Mouse (Mus musculus) brown adipose tissue, adult 24 weeks (tissue): Measurements from ENCODE around the gene Wfdc2. TPM values are rescaled to one million over a fixed set of nuclear protein-coding genes. Genes with fewer than 3 reads are reported as not detected.

Experiments used
- H3K27ac ChIP-seq: fragments of 200-500 bp; replicated peaks from 2 replicates; pipeline ENCODE4 v1.5.1; 2012; ENCODE audit warnings: low read depth, mild to moderate bottlenecking, low read length
- H3K4me1 ChIP-seq: fragments of 200-500 bp; 2 replicates; pipeline ENCODE4 v1.6.1; 2012; ENCODE audit warnings: low read length, mixed read lengths; ENCODE audit not compliant: control insufficient read depth, insufficient read depth, insufficient read length
- H3K4me3 ChIP-seq: fragments of 200-500 bp; 2 replicates; pipeline ENCODE4 v1.5.1; 2012; ENCODE audit warnings: low read depth, mild to moderate bottlenecking, low read length, moderate library complexity; ENCODE audit not compliant: insufficient read depth
- polyA plus RNA-seq: library from polyadenylated mRNA; stranded (reverse); fragments of >200 nt; gene quantifications from 2 replicates; pipeline ENCODE4 v1.2.4, GENCODE M21; 2012; ENCODE audit not compliant: missing spikeins, insufficient read depth, insufficient read length

Wfdc2 gene
- polyA plus RNA-seq, 1 experiment = not detected

GRCm38 (mm10) chr2:164534315-164534714, 27.9 kb upstream of the Wfdc2 start:
- no peak overlapping the region for H3K27ac ChIP-seq
- no peak overlapping the region for H3K4me3 ChIP-seq
- H3K4me1 ChIP-seq = no peaks in the 10 kb centered on the region

- no peak overlapping the region for H3K4me3 ChIP-seq
- no peak overlapping the region for H3K27ac ChIP-seq
- H3K4me1 ChIP-seq = no peaks in the 10 kb centered on the region
Measured at GRCm38 (mm10) chr2:164537003-164537402, 25.2 kb upstream of the Wfdc2 start.

GRCm38 (mm10) chr2:164540652-164541427, 21.4 kb upstream of the Wfdc2 start:
- no peak overlapping the region for H3K27ac ChIP-seq
- no peaks in the 10 kb centered on the region for H3K4me1 ChIP-seq
- no peak overlapping the region for H3K4me3 ChIP-seq

- H3K27ac ChIP-seq = no peak overlapping the region
- H3K4me3 ChIP-seq = no peak overlapping the region
- H3K4me1 ChIP-seq = no peaks in the 10 kb centered on the region
Measured at GRCm38 (mm10) chr2:164542132-164542531, 20.1 kb upstream of the Wfdc2 start.

GRCm38 (mm10) chr2:164542598-164542997, 19.6 kb upstream of the Wfdc2 start:
- H3K27ac ChIP-seq = no peak overlapping the region
- H3K4me1 ChIP-seq = no peaks in the 10 kb centered on the region
- no peak overlapping the region for H3K4me3 ChIP-seq

- Histone ChIP-seq H3K27ac (no peak overlapping the region), H3K4me1 (no peaks in the 10 kb centered on the region), H3K4me3 (no peak overlapping the region)
Measured at GRCm38 (mm10) chr2:164543745-164544144, 18.5 kb upstream of the Wfdc2 start.

GRCm38 (mm10) chr2:164544454-164545097, 17.6 kb upstream of the Wfdc2 start:
- H3K4me3 ChIP-seq = no peak overlapping the region
- no peak overlapping the region for H3K27ac ChIP-seq
- no peaks in the 10 kb centered on the region for H3K4me1 ChIP-seq

GRCm38 (mm10) chr2:164549338-164549737, 12.9 kb upstream of the Wfdc2 start:
- no peak overlapping the region for H3K27ac ChIP-seq
- H3K4me1 ChIP-seq = no peaks in the 10 kb centered on the region
- H3K4me3 ChIP-seq = no peak overlapping the region

GRCm38 (mm10) chr2:164549963-164550894, 12.0 kb upstream of the Wfdc2 start:
- H3K4me3 ChIP-seq = no peak overlapping the region
- H3K4me1 ChIP-seq = no peaks in the 10 kb centered on the region
- no peak overlapping the region for H3K27ac ChIP-seq

GRCm38 (mm10) chr2:164550895-164551269, 11.3 kb upstream of the Wfdc2 start:
- Histone ChIP-seq H3K4me1 (no peaks in the 10 kb centered on the region), H3K27ac (no peak overlapping the region), H3K4me3 (no peak overlapping the region)

- H3K4me1 ChIP-seq = no peaks in the 10 kb centered on the region
- H3K27ac ChIP-seq = no peak overlapping the region
- no peak overlapping the region for H3K4me3 ChIP-seq
Measured at GRCm38 (mm10) chr2:164551502-164551901, 10.7 kb upstream of the Wfdc2 start.

- H3K4me1 ChIP-seq = 0 out of 2 replicates have a peak, but pooled peaks cover 2% of the 10 kb centered on the region
- H3K27ac ChIP-seq = no peak overlapping the region
- no peak overlapping the region for H3K4me3 ChIP-seq
Measured at GRCm38 (mm10) chr2:164558426-164558825, 3.8 kb upstream of the Wfdc2 start.

GRCm38 (mm10) chr2:164558991-164559645, 3.1 kb upstream of the Wfdc2 start:
- Histone ChIP-seq H3K27ac (no peak overlapping the region), H3K4me1 (0 out of 2 replicates have a peak, but pooled peaks cover 4% of the 10 kb centered on the region), H3K4me3 (no peak overlapping the region)

- no peak overlapping the region for H3K27ac ChIP-seq
- 0 out of 2 replicates have a peak, but pooled peaks cover 4% of the 10 kb centered on the region for H3K4me1 ChIP-seq
- no peak overlapping the region for H3K4me3 ChIP-seq
Measured at GRCm38 (mm10) chr2:164560106-164560505, 2.1 kb upstream of the Wfdc2 start.
